Mouse (Mus musculus) heart, postnatal 4 days (tissue): ENCODE data around the gene Stx11. TPM values are rescaled to one million over a fixed set of nuclear protein-coding genes. Genes with fewer than 3 reads are reported as not detected.

Experiments used
- DNase-seq: peaks from one replicate; pipeline ENCODE4 v3.0.0; 2021
- total RNA-seq, 2 experiments: library from RNA; stranded (reverse); gene quantifications; 2 replicates each; pipeline ENCODE4 v1.2.3; 2021

Stx11 gene
- total RNA-seq, 2 experiments from 2014 or later = 2.3 to 3.4 TPM

DNA sequence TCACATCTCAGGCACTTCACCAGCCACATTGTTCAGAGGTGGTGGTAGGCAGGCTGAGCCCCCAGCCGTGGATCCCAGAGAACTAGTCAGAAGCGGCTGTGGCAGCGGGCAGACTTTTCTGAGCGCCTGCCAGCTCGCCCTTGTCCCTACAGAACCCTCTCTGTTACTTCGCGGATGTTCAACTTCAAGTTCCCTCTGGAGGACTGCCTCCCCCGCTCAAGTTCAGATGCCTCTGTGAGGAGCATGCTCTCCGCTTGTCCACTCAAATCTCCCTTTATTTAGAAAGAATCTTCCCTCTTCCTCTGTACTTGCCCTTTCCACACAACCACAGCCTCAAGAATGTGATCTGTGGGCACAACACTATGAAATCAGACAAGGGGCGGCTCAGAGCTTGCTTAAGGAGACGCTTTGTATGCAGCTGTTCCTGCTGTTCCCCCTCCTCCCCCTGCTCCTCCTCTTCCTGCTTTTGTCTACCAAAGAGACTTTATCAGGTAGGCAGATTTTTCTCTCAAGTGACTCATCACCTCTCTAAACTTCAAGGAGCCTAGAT is 52.0 kb downstream of the Stx11 start:
- peak; percentile 44 for DNase-seq

- no peak for DNase-seq
Measured at GRCm38 (mm10) chr10:12911451-12911850, 52.6 kb downstream of the Stx11 start.

DNA sequence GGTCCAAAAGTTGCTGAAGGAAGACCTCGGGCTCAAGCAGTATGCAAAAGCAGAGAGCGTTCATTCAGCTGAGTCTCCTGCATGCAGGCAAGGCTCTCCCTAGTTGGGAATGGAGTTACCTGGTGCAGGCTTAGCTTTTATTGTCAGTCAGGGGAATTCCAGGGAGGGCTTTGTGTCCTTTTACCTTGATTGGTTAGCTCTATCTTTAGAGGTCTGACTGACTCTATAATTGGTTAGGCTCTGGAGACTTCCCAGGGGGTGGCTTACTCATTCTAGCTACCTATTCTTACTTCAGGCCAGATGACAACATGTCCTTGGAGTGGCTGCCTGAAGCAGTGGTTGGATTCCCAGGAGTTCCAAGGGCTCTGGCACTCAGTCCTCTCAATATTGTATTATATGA is 54.2 kb downstream of the Stx11 start:
- no peak for DNase-seq

DNA sequence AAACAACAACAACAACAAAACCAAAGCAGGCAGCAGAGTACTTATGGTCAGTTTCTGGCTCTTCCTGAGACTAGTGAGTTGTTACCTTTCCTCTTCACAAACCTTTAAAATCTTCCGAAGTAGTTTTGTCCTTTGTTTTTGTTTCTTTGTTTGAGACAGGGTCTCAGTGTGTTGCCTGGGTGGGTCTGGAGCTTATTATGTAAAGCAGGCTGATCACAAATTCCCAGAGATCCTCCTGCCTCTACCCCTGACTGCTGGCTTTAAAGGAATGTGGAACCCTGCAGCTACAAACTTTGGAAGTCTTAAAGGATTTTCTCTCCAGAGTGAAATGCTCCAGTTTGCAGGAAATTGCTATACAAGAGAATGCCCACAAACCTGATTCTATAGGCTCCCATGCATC is 54.9 kb downstream of the Stx11 start:
- DNase-seq = no peak

DNA sequence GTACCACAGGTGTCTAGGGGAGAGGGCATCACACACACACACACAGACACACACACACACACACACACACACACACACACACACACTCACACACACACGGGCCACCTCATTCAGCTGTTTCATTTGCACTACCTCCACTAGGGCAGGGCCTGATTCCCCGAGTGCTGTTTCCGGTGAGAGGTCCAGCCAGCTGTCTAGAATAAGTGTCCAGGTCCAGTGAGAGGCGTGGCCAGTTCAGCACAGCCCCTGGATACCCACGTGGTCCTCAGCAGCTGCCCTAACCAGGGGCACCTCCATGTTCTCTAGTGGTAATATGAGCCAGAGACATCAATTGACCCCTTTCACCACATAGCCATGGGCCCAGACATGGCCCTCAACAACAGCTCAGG is 60.0 kb downstream of the Stx11 start:
- DNase-seq = no peak

GRCm38 (mm10) chr10:12903440-12904139 is 60.5 kb downstream of the Stx11 start:
- no peak for DNase-seq

DNA sequence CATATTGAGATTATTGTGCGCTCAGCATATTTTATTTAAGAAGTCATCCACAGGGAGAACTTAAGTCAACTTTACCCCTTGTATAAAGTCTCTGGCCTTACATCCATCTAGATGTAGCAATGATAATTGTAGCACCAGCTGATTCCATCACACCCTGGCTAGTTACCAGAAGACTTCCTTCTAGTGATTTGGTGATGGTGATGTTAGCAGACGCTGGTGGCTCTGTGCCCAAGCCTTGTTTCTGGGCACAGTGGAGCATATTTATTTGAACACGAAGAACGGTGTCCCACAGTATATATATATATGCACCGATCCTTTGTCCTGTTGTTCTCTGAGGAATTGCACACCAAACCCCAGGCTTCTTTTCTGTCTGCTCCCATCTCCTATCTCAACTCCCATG is 64.2 kb downstream of the Stx11 start:
- no peak for DNase-seq

DNA sequence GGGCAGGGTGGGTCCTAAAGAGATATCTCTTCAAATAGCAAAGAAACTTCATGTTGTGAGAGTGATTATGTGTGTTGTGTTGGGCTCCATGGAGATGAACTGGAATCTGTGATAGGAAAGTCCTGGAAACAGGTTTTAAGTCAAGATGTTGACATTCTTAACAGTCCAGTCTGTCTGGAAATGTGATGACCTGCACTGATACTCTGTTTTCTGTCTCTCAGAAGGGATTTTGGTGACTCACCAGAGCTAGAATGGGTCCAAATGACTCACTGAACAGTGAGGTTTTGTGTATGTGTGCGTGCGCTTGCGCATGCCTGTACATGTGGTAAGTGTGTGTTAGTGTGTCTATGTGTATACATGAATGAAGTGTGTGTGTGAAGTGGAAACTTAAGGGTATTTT is 70.8 kb downstream of the Stx11 start:
- DNase-seq = no peak

- DNase-seq = peak; percentile 35
Measured at GRCm38 (mm10) chr10:12888373-12888772, 75.7 kb downstream of the Stx11 start.

Other genes with a start within 250 kb of the Stx11 start
- 100 to 1,000 TPM in 1 of 2 experiments, 10 to 100 TPM in 1; 95.0 to 104 TPM for gene Utrn, start 94.9 kb downstream of the Stx11 start, total RNA-seq
- 1 to 10 TPM; 9.2 to 9.6 TPM for gene Sf3b5, start 41.0 kb upstream of the Stx11 start, total RNA-seq
- gene Plagl1, start 96.2 kb upstream of the Stx11 start, total RNA-seq = 100 to 1,000 TPM; 145 to 147 TPM
- not detected for gene Zc2hc1b, start 213.7 kb upstream of the Stx11 start, total RNA-seq
- 10 to 100 TPM; 29.8 to 36.1 TPM for gene Ltv1, start 228.9 kb upstream of the Stx11 start, total RNA-seq